Mouse (Mus musculus): ENCODE data around the gene Spata45. TPM values are rescaled to one million over a fixed set of nuclear protein-coding genes. Genes with fewer than 3 reads are reported as not detected.

Spata45 gene
- polyA plus RNA-seq, 1 experiment = 182 TPM

DNA sequence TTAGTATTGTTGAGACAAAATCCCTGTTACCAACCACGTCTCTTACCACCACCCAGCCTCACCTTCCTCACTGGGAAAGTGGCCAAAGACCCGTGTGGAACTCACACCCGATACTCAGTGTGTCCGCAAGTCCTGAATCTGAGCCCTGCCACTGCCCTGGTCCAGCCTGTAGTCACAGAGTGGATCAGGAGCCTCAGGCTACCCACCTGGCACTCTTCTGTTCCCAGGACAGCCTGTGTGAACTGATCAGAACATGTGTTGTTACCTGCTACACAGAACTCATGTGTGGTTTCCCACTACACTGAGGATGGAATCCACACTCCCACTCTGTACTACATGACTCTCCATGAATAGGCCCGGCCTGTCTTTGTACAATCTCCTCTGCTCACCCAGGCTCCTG is 5.7 kb downstream of the Spata45 start:
- Histone ChIP-seq H3K4me1 (ENCODE audit: control insufficient read depth, insufficient read depth, low read length) (peaks cover under 1% of the 10 kb centered on the region; the same call in 1 of the 2 replicates), H3K27ac (ENCODE audit: control insufficient read depth, insufficient read depth, low read depth, low read length) (no peak overlapping the region), H3K4me3 (ENCODE audit: control insufficient read depth, low read depth, low read length) (no peak overlapping the region), H3K27me3 (ENCODE audit: control insufficient read depth, insufficient read depth, low read length) (no peaks in the 10 kb centered on the region), H3K36me3 (ENCODE audit: control insufficient read depth, insufficient read depth, low read length) (no peaks in the 10 kb centered on the region)
- TF ChIP-seq CTCF (IDR thresholded peaks at IDR 0.05; ENCODE audit: control insufficient read depth, insufficient read depth, insufficient replicate concordance, low read depth, low read length) (no peak), POLR2A (IDR thresholded peaks at IDR 0.05; ENCODE audit: control insufficient read depth, low read depth, low read length) (no peak)

DNA sequence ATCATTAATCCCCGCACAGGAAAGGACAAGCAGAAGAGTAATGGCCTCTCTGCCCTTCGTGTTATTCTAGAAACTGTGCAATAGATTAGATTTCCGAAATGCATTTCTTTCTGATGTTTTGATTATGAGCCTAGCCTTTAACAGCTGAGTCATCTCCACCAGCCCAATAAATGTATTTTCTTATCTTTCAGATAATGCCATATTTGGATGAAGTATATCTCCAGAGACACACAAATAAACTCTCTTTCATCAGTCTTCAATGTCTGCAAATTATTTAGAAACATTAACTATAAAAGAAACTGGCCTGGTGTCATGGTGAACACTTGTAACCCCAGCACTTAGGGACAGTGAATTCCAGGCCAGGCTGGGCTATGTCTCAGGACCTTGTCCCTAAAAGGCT is 6.2 kb downstream of the Spata45 start:
- H3K27ac ChIP-seq (ENCODE audit: control insufficient read depth, insufficient read depth, low read depth, low read length) = no peak overlapping the region
- no peaks in the 10 kb centered on the region for H3K27me3 ChIP-seq (ENCODE audit: control insufficient read depth, insufficient read depth, low read length)
- no peaks in the 10 kb centered on the region for H3K4me1 ChIP-seq (ENCODE audit: control insufficient read depth, insufficient read depth, low read length)
- no peak overlapping the region for H3K4me3 ChIP-seq (ENCODE audit: control insufficient read depth, low read depth, low read length)
- TF ChIP-seq POLR2A (IDR thresholded peaks at IDR 0.05; ENCODE audit: control insufficient read depth, low read depth, low read length) (no peak), CTCF (IDR thresholded peaks at IDR 0.05; ENCODE audit: control insufficient read depth, insufficient read depth, insufficient replicate concordance, low read depth, low read length) (no peak)
- H3K36me3 ChIP-seq (ENCODE audit: control insufficient read depth, insufficient read depth, low read length) = no peaks in the 10 kb centered on the region

DNA sequence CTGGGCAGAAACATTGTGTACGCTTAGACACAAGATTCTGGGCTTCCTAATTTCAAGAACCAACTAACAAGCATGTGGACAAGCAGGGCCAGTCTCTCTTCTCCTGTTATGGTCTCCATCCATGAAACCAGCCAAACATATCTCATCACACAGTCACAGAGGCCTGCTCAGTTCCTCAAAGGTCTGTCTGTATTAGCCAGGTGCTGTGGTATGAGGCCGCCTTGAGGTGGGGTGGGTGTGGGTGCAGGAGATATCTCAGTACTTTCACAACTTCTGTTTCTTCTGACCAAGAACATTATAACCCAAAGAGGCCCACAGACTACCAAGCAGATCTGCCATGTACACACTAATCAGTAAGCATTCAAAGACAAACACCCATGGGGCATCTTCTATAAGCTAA is 8.8 kb downstream of the Spata45 start:
- Histone ChIP-seq H3K4me1 (ENCODE audit: control insufficient read depth, insufficient read depth, low read length) (no peaks in the 10 kb centered on the region), H3K27me3 (ENCODE audit: control insufficient read depth, insufficient read depth, low read length) (no peaks in the 10 kb centered on the region), H3K36me3 (ENCODE audit: control insufficient read depth, insufficient read depth, low read length) (no peaks in the 10 kb centered on the region), H3K27ac (ENCODE audit: control insufficient read depth, insufficient read depth, low read depth, low read length) (no peak overlapping the region), H3K4me3 (ENCODE audit: control insufficient read depth, low read depth, low read length) (no peak overlapping the region)
- TF ChIP-seq CTCF (IDR thresholded peaks at IDR 0.05; ENCODE audit: control insufficient read depth, insufficient read depth, insufficient replicate concordance, low read depth, low read length) (no peak), POLR2A (IDR thresholded peaks at IDR 0.05; ENCODE audit: control insufficient read depth, low read depth, low read length) (no peak)

DNA sequence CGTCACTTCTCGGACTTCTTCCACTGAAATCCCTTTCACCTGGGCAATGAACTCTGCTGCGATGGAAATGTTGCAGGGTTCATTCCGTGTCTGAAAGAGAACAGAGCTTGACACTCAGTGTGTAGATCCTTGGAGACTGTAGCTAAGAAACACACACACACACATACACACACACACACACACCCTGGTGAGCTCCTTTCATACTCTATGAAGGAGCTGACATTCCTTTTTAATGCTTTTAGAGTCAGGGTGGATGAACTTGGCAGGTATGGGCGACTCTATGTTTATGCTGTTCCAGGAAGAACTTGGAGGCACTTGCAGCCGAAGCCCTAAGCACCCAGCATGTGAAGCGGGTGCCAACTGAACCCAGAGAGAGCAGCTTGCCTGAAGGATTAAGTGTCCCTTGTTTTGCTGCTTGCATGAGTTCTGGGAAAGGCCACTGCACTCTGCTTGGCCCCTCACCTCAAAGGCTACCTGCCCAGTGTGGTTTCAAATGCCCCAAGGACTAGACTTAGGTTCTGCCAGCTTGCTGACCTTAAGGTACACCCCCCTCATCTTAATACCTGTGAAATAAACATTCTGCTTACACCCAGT is 9.9 kb downstream of the Spata45 start:
- Histone ChIP-seq H3K27ac (ENCODE audit: control insufficient read depth, insufficient read depth, low read depth, low read length) (no peak overlapping the region), H3K36me3 (ENCODE audit: control insufficient read depth, insufficient read depth, low read length) (no peaks in the 10 kb centered on the region), H3K4me3 (ENCODE audit: control insufficient read depth, low read depth, low read length) (no peak overlapping the region), H3K4me1 (ENCODE audit: control insufficient read depth, insufficient read depth, low read length) (no peaks in the 10 kb centered on the region), H3K27me3 (ENCODE audit: control insufficient read depth, insufficient read depth, low read length) (no peaks in the 10 kb centered on the region)
- TF ChIP-seq POLR2A (IDR thresholded peaks at IDR 0.05; ENCODE audit: control insufficient read depth, low read depth, low read length) (no peak), CTCF (IDR thresholded peaks at IDR 0.05; ENCODE audit: control insufficient read depth, insufficient read depth, insufficient replicate concordance, low read depth, low read length) (no peak)

DNA sequence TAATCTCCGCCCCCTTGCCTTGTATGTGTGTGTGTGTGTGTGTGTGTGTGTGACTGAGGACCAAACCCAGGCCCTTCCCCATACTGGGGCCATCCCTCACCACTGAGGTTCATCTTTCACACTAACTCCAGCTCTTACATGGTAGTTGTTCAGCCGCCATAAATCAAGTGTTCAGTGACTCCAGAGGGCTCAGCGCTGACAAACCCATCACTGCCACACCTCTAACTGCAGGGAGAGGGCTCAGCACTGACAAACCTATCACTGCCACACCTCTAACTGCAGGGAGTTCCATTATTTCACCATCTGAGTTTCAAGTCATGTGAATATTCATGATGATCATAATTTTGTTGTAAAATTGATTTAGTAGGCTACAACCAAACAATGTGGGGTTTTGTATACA is 17.1 kb downstream of the Spata45 start:
- no peaks in the 10 kb centered on the region for H3K27me3 ChIP-seq (ENCODE audit: control insufficient read depth, insufficient read depth, low read length)
- no peaks in the 10 kb centered on the region for H3K4me1 ChIP-seq (ENCODE audit: control insufficient read depth, insufficient read depth, low read length)
- H3K27ac ChIP-seq (ENCODE audit: control insufficient read depth, insufficient read depth, low read depth, low read length) = no peak overlapping the region
- peaks cover 3% of the 10 kb centered on the region; the same call in 1 of the 2 replicates for H3K36me3 ChIP-seq (ENCODE audit: control insufficient read depth, insufficient read depth, low read length)
- H3K4me3 ChIP-seq (ENCODE audit: control insufficient read depth, low read depth, low read length) = no peak overlapping the region
- TF ChIP-seq POLR2A (IDR thresholded peaks at IDR 0.05; ENCODE audit: control insufficient read depth, low read depth, low read length) (no peak), CTCF (IDR thresholded peaks at IDR 0.05; ENCODE audit: control insufficient read depth, insufficient read depth, insufficient replicate concordance, low read depth, low read length) (no peak)

DNA sequence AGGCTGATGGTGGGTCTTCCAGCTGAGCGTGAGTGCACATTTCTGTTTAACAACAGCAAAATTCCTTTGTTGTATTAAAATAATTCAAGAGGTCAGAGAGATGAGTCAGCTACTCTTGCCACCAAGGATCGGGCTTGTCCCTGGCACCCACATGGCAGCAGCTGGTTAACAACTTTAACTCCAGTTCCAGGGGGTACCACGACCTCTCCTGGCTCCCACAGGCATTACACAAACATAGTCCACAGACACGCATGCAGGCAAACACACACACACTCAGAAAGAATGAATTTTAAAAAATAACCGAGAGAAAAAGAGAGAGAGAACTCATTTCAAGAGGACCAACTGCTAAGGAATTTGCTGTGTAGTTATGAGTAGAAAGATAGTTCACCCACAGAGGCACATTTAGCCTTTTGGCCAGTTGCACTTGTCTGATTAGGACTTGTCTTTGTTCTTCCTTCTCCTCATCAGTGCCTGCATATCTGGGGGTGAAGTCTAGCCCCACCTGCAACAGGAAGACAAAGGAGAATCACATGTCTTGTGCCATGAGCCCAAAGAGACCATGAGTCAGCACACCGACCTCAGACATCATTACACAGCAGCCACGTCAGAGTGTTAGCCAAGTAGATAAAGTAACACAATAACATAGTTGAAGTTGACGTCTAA is 18.6 kb downstream of the Spata45 start:
- TF ChIP-seq CTCF (IDR thresholded peaks at IDR 0.05; ENCODE audit: control insufficient read depth, insufficient read depth, insufficient replicate concordance, low read depth, low read length) (no peak), POLR2A (IDR thresholded peaks at IDR 0.05; ENCODE audit: control insufficient read depth, low read depth, low read length) (no peak)
- no peaks in the 10 kb centered on the region for H3K27me3 ChIP-seq (ENCODE audit: control insufficient read depth, insufficient read depth, low read length)
- H3K27ac ChIP-seq (ENCODE audit: control insufficient read depth, insufficient read depth, low read depth, low read length) = no peak overlapping the region
- peaks cover 3% of the 10 kb centered on the region; the same call in 1 of the 2 replicates for H3K36me3 ChIP-seq (ENCODE audit: control insufficient read depth, insufficient read depth, low read length)
- no peaks in the 10 kb centered on the region for H3K4me1 ChIP-seq (ENCODE audit: control insufficient read depth, insufficient read depth, low read length)
- no peak overlapping the region for H3K4me3 ChIP-seq (ENCODE audit: control insufficient read depth, low read depth, low read length)

DNA sequence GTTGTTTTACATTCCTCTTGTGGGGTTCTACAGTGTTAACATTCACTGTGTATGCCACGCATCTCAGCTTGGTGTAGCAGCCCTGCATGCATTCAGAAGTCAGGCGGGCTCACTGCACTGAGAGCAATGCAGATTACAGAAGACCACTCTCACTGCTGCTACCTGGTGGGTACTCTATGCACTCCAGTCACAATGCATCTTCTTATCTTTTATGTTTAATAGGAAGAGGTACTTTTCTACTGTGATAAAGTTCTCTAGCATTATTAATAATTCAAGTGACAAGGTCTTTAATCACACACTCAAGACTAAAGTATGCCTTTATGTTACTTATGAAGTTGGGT is 19.1 kb downstream of the Spata45 start:
- no peak for TF ChIP-seq POLR2A (IDR thresholded peaks at IDR 0.05; ENCODE audit: control insufficient read depth, low read depth, low read length)
- no peak for TF ChIP-seq CTCF (IDR thresholded peaks at IDR 0.05; ENCODE audit: control insufficient read depth, insufficient read depth, insufficient replicate concordance, low read depth, low read length)
- Histone ChIP-seq H3K27me3 (ENCODE audit: control insufficient read depth, insufficient read depth, low read length) (no peaks in the 10 kb centered on the region), H3K36me3 (ENCODE audit: control insufficient read depth, insufficient read depth, low read length) (peaks cover 3% of the 10 kb centered on the region; the same call in 1 of the 2 replicates), H3K4me1 (ENCODE audit: control insufficient read depth, insufficient read depth, low read length) (no peaks in the 10 kb centered on the region), H3K4me3 (ENCODE audit: control insufficient read depth, low read depth, low read length) (no peak overlapping the region), H3K27ac (ENCODE audit: control insufficient read depth, insufficient read depth, low read depth, low read length) (no peak overlapping the region)
